Mouse (Mus musculus): ENCODE results near the gene Rps6kb2. TPM values are rescaled to one million over a fixed set of nuclear protein-coding genes. Genes with fewer than 3 reads are reported as not detected.
A peak's percentile ranks its signal among the peaks of the same experiment; 100 is the strongest.
"Not testable (repeated sequence)": the region's sequence is repeated elsewhere in the genome, so short reads cannot be mapped to it uniquely, and the experiment has no call there.

Rps6kb2 gene
- polyA plus RNA-seq, 1 experiment from 2014 or later = 22.1 TPM

- peak; percentile 93 for ATAC-seq
- H3K9me3 ChIP-seq (ENCODE audit: low read length) = no peaks in the 10 kb centered on the region
- peaks cover 27% of the 10 kb centered on the region for H3K36me3 ChIP-seq (replicated peaks; ENCODE audit: insufficient read depth, low read length)
- H3K27ac ChIP-seq (ENCODE audit: low read depth) = peak within 1 kb of the TSS; percentile 78
- H3K27me3 ChIP-seq (ENCODE audit: insufficient read depth, low read length) = no peaks in the 10 kb centered on the region
- WGBS (ENCODE audit: insufficient replicate concordance) = 2% methylated on average over 59 of the region's 64 CpGs
- H3K4me2 ChIP-seq (ENCODE audit: low read depth, low read length) = peak within 1 kb of the TSS; percentile 70
- peak; percentile 99 for DNase-seq
- peak within 1 kb of the TSS; percentile 67 for H3K4me3 ChIP-seq (ENCODE audit: low read depth, low read length)
- no peak for TF ChIP-seq EP300 (IDR thresholded peaks at IDR 0.05; ENCODE audit: low read depth)
- peak; percentile 87 for TF ChIP-seq CTCF (IDR thresholded peaks at IDR 0.05; ENCODE audit: low read depth)
- H3K4me1 ChIP-seq (ENCODE audit: insufficient read depth) = peaks cover 42% of the 10 kb centered on the region
- peak within 1 kb of the TSS; percentile 82 for H3K9ac ChIP-seq (replicated peaks)
Observed at GRCm38 (mm10) chr19:4125741-4126696, 37.1 kb downstream of the Rps6kb2 start, which contains the start of gene Aip. Gene Aip (minus strand): TSS chr19:4125858.

GRCm38 (mm10) chr19:4125268-4125667, 37.9 kb downstream of the Rps6kb2 start:
- Histone ChIP-seq H3K9ac (replicated peaks) (peak overlapping the region; percentile 59), H3K4me2 (ENCODE audit: low read depth, low read length) (peak overlapping the region; percentile 64), H3K4me1 (ENCODE audit: insufficient read depth) (peaks cover 49% of the 10 kb centered on the region), H3K27ac (ENCODE audit: low read depth) (peak overlapping the region; percentile 78; the same call in 1 of the 2 replicates), H3K4me3 (ENCODE audit: low read depth, low read length) (peak overlapping the region; percentile 67), H3K36me3 (replicated peaks; ENCODE audit: insufficient read depth, low read length) (peaks cover 22% of the 10 kb centered on the region)
- H3K9me3 ChIP-seq (ENCODE audit: low read length); H3K27me3 ChIP-seq (ENCODE audit: insufficient read depth, low read length); DNase-seq: not testable (repeated sequence)
- 28% methylated on average over 4 of the region's 4 CpGs for WGBS (ENCODE audit: insufficient replicate concordance)
- peak; percentile 9 for ATAC-seq

- H3K4me2 ChIP-seq (ENCODE audit: low read depth, low read length) = peak overlapping the region; percentile 64
- no peak for DNase-seq
- 81% methylated on average over 4 of the region's 4 CpGs for WGBS (ENCODE audit: insufficient replicate concordance)
- no peaks in the 10 kb centered on the region for H3K27me3 ChIP-seq (ENCODE audit: insufficient read depth, low read length)
- no peak overlapping the region for H3K4me3 ChIP-seq (ENCODE audit: low read depth, low read length)
- no peaks in the 10 kb centered on the region for H3K9me3 ChIP-seq (ENCODE audit: low read length)
- no peak overlapping the region for H3K9ac ChIP-seq (replicated peaks)
- H3K4me1 ChIP-seq (ENCODE audit: insufficient read depth) = peaks cover 52% of the 10 kb centered on the region
- TF ChIP-seq EP300 (IDR thresholded peaks at IDR 0.05; ENCODE audit: low read depth) (no peak), CTCF (IDR thresholded peaks at IDR 0.05; ENCODE audit: low read depth) (no peak)
- H3K36me3 ChIP-seq (replicated peaks; ENCODE audit: insufficient read depth, low read length) = peaks cover 16% of the 10 kb centered on the region
- ATAC-seq = no peak
- H3K27ac ChIP-seq (ENCODE audit: low read depth) = 0 out of 2 replicates have a peak overlapping the region, but pooled peaks have one; percentile 78
Observed at GRCm38 (mm10) chr19:4124432-4124831, 38.7 kb downstream of the Rps6kb2 start.

- Histone ChIP-seq H3K9ac (replicated peaks) (peak overlapping the region; percentile 35; the same call in 1 of the 2 replicates), H3K4me1 (ENCODE audit: insufficient read depth) (peaks cover 55% of the 10 kb centered on the region), H3K4me3 (ENCODE audit: low read depth, low read length) (no peak overlapping the region), H3K27me3 (ENCODE audit: insufficient read depth, low read length) (no peaks in the 10 kb centered on the region), H3K27ac (ENCODE audit: low read depth) (peak overlapping the region; percentile 78), H3K4me2 (ENCODE audit: low read depth, low read length) (peak overlapping the region; percentile 35), H3K9me3 (ENCODE audit: low read length) (no peaks in the 10 kb centered on the region), H3K36me3 (replicated peaks; ENCODE audit: insufficient read depth, low read length) (peaks cover 12% of the 10 kb centered on the region)
- TF ChIP-seq EP300 (IDR thresholded peaks at IDR 0.05; ENCODE audit: low read depth) (no peak), CTCF (IDR thresholded peaks at IDR 0.05; ENCODE audit: low read depth) (peak; percentile 40; the same call in 1 of the 2 replicates)
- WGBS (ENCODE audit: insufficient replicate concordance) = 45% methylated on average over 7 of the region's 7 CpGs
- ATAC-seq (no peak), DNase-seq (no peak)
Observed at GRCm38 (mm10) chr19:4122411-4123370, 40.5 kb downstream of the Rps6kb2 start.

GRCm38 (mm10) chr19:4121896-4122295, 41.3 kb downstream of the Rps6kb2 start:
- WGBS (ENCODE audit: insufficient replicate concordance) = 36% methylated on average over 6 of the region's 6 CpGs
- H3K4me1 ChIP-seq (ENCODE audit: insufficient read depth) = peaks cover 47% of the 10 kb centered on the region
- H3K4me3 ChIP-seq (ENCODE audit: low read depth, low read length) = not testable (repeated sequence)

More at GRCm38 (mm10) chr19:4121896-4122295, 41.3 kb downstream of the Rps6kb2 start:
- H3K9me3 ChIP-seq (ENCODE audit: low read length); H3K9ac ChIP-seq (replicated peaks); H3K27me3 ChIP-seq (ENCODE audit: insufficient read depth, low read length); ATAC-seq; DNase-seq: not testable (repeated sequence)
- Histone ChIP-seq H3K36me3 (replicated peaks; ENCODE audit: insufficient read depth, low read length) (peaks cover 15% of the 10 kb centered on the region), H3K4me2 (ENCODE audit: low read depth, low read length) (peak overlapping the region; percentile 47), H3K27ac (ENCODE audit: low read depth) (peak overlapping the region; percentile 78)

Measured in liver, postnatal 0 days (tissue).